Mouse (Mus musculus): Measurements from ENCODE around the gene Cdhr1. TPM values are rescaled to one million over a fixed set of nuclear protein-coding genes. Genes with fewer than 3 reads are reported as not detected.
"Not testable (repeated sequence)": the region's sequence is repeated elsewhere in the genome, so short reads cannot be mapped to it uniquely, and the experiment has no call there.

Cdhr1 gene
- total RNA-seq (2015; ENCODE audit: low replicate concordance): 0.42 TPM in 1 of 2 replicates, not detected in the other
- total RNA-seq (2017; ENCODE audit: low replicate concordance): not detected in 2 replicates

- ATAC-seq (replicated peaks; ENCODE audit: low FRiP score, poor library complexity, severe bottlenecking): 0 out of 2 replicates have a peak, but pooled peaks have one; percentile 37
Measured at GRCm38 (mm10) chr14:37097956-37098530, at the start of gene Cdhr1. TSS of gene Cdhr1 (minus strand) at chr14:37098347.

- no peak for ATAC-seq (replicated peaks; ENCODE audit: low FRiP score, poor library complexity, severe bottlenecking)
Measured at GRCm38 (mm10) chr14:37139051-37139710, 41.0 kb upstream of the Cdhr1 start.

- not testable (repeated sequence) for ATAC-seq (replicated peaks; ENCODE audit: low FRiP score, poor library complexity, severe bottlenecking)
Measured at GRCm38 (mm10) chr14:37137596-37137995, 39.4 kb upstream of the Cdhr1 start.

- no peak for ATAC-seq (replicated peaks; ENCODE audit: low FRiP score, poor library complexity, severe bottlenecking)
Measured at GRCm38 (mm10) chr14:37136110-37136509, 38.0 kb upstream of the Cdhr1 start.

GRCm38 (mm10) chr14:37135671-37136070 is 37.5 kb upstream of the Cdhr1 start:
- ATAC-seq (replicated peaks; ENCODE audit: low FRiP score, poor library complexity, severe bottlenecking): peak; percentile 55; the same call in 1 of the 2 replicates

GRCm38 (mm10) chr14:37135127-37135593 is 37.0 kb upstream of the Cdhr1 start, which contains the start of gene Ghitm:
TSS of gene Ghitm (minus strand) at chr14:37135272.
- ATAC-seq (replicated peaks; ENCODE audit: low FRiP score, poor library complexity, severe bottlenecking): peak; percentile 97

GRCm38 (mm10) chr14:37134304-37135126 is 36.4 kb upstream of the Cdhr1 start:
- ATAC-seq (replicated peaks; ENCODE audit: low FRiP score, poor library complexity, severe bottlenecking): peak; percentile 79

- peak; percentile 77 for ATAC-seq (replicated peaks; ENCODE audit: low FRiP score, poor library complexity, severe bottlenecking)
Measured at GRCm38 (mm10) chr14:37127652-37128051, 29.5 kb upstream of the Cdhr1 start.

- no peak for ATAC-seq (replicated peaks; ENCODE audit: low FRiP score, poor library complexity, severe bottlenecking)
Measured at GRCm38 (mm10) chr14:37119233-37119632, 21.1 kb upstream of the Cdhr1 start.

- no peak for ATAC-seq (replicated peaks; ENCODE audit: low FRiP score, poor library complexity, severe bottlenecking)
Measured at GRCm38 (mm10) chr14:37113922-37114321, 15.8 kb upstream of the Cdhr1 start, which contains the start of gene 2610528A11Rik. TSS of gene 2610528A11Rik (minus strand) at chr14:37114022.

- ATAC-seq (replicated peaks; ENCODE audit: low FRiP score, poor library complexity, severe bottlenecking): no peak
Measured at GRCm38 (mm10) chr14:37112931-37113330, 14.8 kb upstream of the Cdhr1 start.

- ATAC-seq (replicated peaks; ENCODE audit: low FRiP score, poor library complexity, severe bottlenecking): no peak
Measured at GRCm38 (mm10) chr14:37111371-37111770, 13.2 kb upstream of the Cdhr1 start.

GRCm38 (mm10) chr14:37110456-37110855 is 12.3 kb upstream of the Cdhr1 start:
- no peak for ATAC-seq (replicated peaks; ENCODE audit: low FRiP score, poor library complexity, severe bottlenecking)

- ATAC-seq (replicated peaks; ENCODE audit: low FRiP score, poor library complexity, severe bottlenecking): no peak
Measured at GRCm38 (mm10) chr14:37109975-37110374, 11.8 kb upstream of the Cdhr1 start.

GRCm38 (mm10) chr14:37109460-37109859 is 11.3 kb upstream of the Cdhr1 start:
- no peak for ATAC-seq (replicated peaks; ENCODE audit: low FRiP score, poor library complexity, severe bottlenecking)

- no peak for ATAC-seq (replicated peaks; ENCODE audit: low FRiP score, poor library complexity, severe bottlenecking)
Measured at GRCm38 (mm10) chr14:37105846-37106245, 7.7 kb upstream of the Cdhr1 start.

- no peak for ATAC-seq (replicated peaks; ENCODE audit: low FRiP score, poor library complexity, severe bottlenecking)
Measured at GRCm38 (mm10) chr14:37104747-37105146, 6.6 kb upstream of the Cdhr1 start.

- no peak for ATAC-seq (replicated peaks; ENCODE audit: low FRiP score, poor library complexity, severe bottlenecking)
Measured at GRCm38 (mm10) chr14:37102484-37102883, 4.3 kb upstream of the Cdhr1 start.

- ATAC-seq (replicated peaks; ENCODE audit: low FRiP score, poor library complexity, severe bottlenecking): no peak
Measured at GRCm38 (mm10) chr14:37101531-37101930, 3.4 kb upstream of the Cdhr1 start.

- ATAC-seq (replicated peaks; ENCODE audit: low FRiP score, poor library complexity, severe bottlenecking): no peak
Measured at GRCm38 (mm10) chr14:37095556-37095955, 2.6 kb downstream of the Cdhr1 start.

Data from erythroblast, adult 5-6 weeks (primary cell).